In genomic region chr6:72345633-72346032, GRCm38 (mm10) we compare ENCODE assay signal across 8 mouse cellular contexts. TPM values are rescaled to one million over a fixed set of nuclear protein-coding genes. Genes with fewer than 3 reads are reported as not detected.
DNase-seq lines count a peak whose midpoint lies in the region; ATAC-seq and TF ChIP-seq lines count a peak whose summit lies in the region.

No protein-coding gene starts in this region.

- no peak overlapping the region for H3K27ac ChIP-seq in heart, embryonic 11.5 days (ENCODE audit: low read depth, low read length)
- H3K27ac ChIP-seq in heart, postnatal 0 days (ENCODE audit: low read depth): peak overlapping the region; percentile 78; the same call in 1 of the 2 replicates
- peak overlapping the region; percentile 88 for H3K27ac ChIP-seq in liver, postnatal 0 days (ENCODE audit: low read depth)

- 38% methylated on average over 6 of the region's 6 CpGs for WGBS in heart, embryonic 11.5 days (ENCODE audit: insufficient replicate concordance)
- 43% methylated on average over 6 of the region's 6 CpGs for WGBS in heart, postnatal 0 days
- 14% methylated on average over 6 of the region's 6 CpGs for WGBS in liver, postnatal 0 days (ENCODE audit: insufficient replicate concordance)

- no peak for TF ChIP-seq EP300 in heart, postnatal 0 days (IDR thresholded peaks at IDR 0.05; ENCODE audit: low read depth)
- TF ChIP-seq EP300 in liver, postnatal 0 days (IDR thresholded peaks at IDR 0.05; ENCODE audit: low read depth): no peak

- peaks cover 7% of the 10 kb centered on the region for H3K36me3 ChIP-seq in heart, embryonic 11.5 days (ENCODE audit: control insufficient read depth, insufficient read depth, low read length)
- peaks cover 21% of the 10 kb centered on the region for H3K36me3 ChIP-seq in heart, postnatal 0 days (replicated peaks; ENCODE audit: control insufficient read depth, insufficient read depth, low read length)
- H3K36me3 ChIP-seq in liver, postnatal 0 days (replicated peaks; ENCODE audit: insufficient read depth, low read length): peaks cover 31% of the 10 kb centered on the region

- peak overlapping the region; percentile 76; the same call in 1 of the 2 replicates for H3K4me3 ChIP-seq in heart, embryonic 11.5 days (ENCODE audit: low read depth, low read length)
- peak overlapping the region; percentile 89; the same call in 1 of the 2 replicates for H3K4me3 ChIP-seq in heart, postnatal 0 days (ENCODE audit: low read depth, low read length)
- H3K4me3 ChIP-seq in liver, postnatal 0 days (ENCODE audit: low read depth, low read length): peak overlapping the region; percentile 89

- ATAC-seq in heart, embryonic 11.5 days (replicated peaks; ENCODE audit: insufficient number of reproducible peaks, low FRiP score, low TSS enrichment): no peak
- no peak for ATAC-seq in heart, postnatal 0 days (ENCODE audit: insufficient read depth, low read depth)
- ATAC-seq in liver, postnatal 0 days: no peak

- no peak for DNase-seq in heart, postnatal 4 days
- DNase-seq in MEL-GATA-1-ER (ENCODE audit: extremely low read depth, low read depth) (peak; percentile 70), adipocyte (ENCODE audit: low spot score) (no peak)
- DNase-seq in heart, postnatal 0 days (ENCODE audit: low spot score): no peak
- DNase-seq in liver, postnatal 0 days: no peak
- DNase-seq in thymus, postnatal 4 days: no peak
- no peak for DNase-seq in ovary, adult 18-20 months (ENCODE audit: low spot score)

- peak overlapping the region; percentile 88 for H3K9ac ChIP-seq in heart, embryonic 11.5 days (ENCODE audit: low read depth, low read length)
- H3K9ac ChIP-seq in heart, postnatal 0 days (replicated peaks; ENCODE audit: low read depth, low read length): no peak overlapping the region
- peak overlapping the region; percentile 95 for H3K9ac ChIP-seq in liver, postnatal 0 days (replicated peaks)

- H3K4me1 ChIP-seq in heart, embryonic 11.5 days (ENCODE audit: control insufficient read depth, insufficient read depth, low read length): peaks cover 19% of the 10 kb centered on the region
- H3K4me1 ChIP-seq in heart, postnatal 0 days (ENCODE audit: control insufficient read depth, insufficient read depth): peaks cover 34% of the 10 kb centered on the region
- H3K4me1 ChIP-seq in liver, postnatal 0 days (ENCODE audit: insufficient read depth): peaks cover 54% of the 10 kb centered on the region

- H3K4me2 ChIP-seq in heart, embryonic 11.5 days: peak overlapping the region; percentile 70
- H3K4me2 ChIP-seq in heart, postnatal 0 days (ENCODE audit: low read depth, low read length): peak overlapping the region; percentile 98
- H3K4me2 ChIP-seq in liver, postnatal 0 days (ENCODE audit: low read depth, low read length): peak overlapping the region; percentile 95

- TF ChIP-seq CTCF in heart, postnatal 0 days (IDR thresholded peaks at IDR 0.05; ENCODE audit: low read depth): no peak
- TF ChIP-seq CTCF in liver, postnatal 0 days (IDR thresholded peaks at IDR 0.05; ENCODE audit: low read depth): no peak

- no peaks in the 10 kb centered on the region for H3K9me3 ChIP-seq in heart, embryonic 11.5 days (replicated peaks; ENCODE audit: control insufficient read depth, low read length)
- no peaks in the 10 kb centered on the region for H3K9me3 ChIP-seq in heart, postnatal 0 days (replicated peaks; ENCODE audit: control insufficient read depth, low read length)
- H3K9me3 ChIP-seq in liver, postnatal 0 days (ENCODE audit: low read length): no peaks in the 10 kb centered on the region

- no peaks in the 10 kb centered on the region for H3K27me3 ChIP-seq in heart, embryonic 11.5 days (ENCODE audit: control insufficient read depth, insufficient read depth, low read length)
- H3K27me3 ChIP-seq in heart, postnatal 0 days (ENCODE audit: control insufficient read depth, insufficient read depth, low read length): peaks cover 3% of the 10 kb centered on the region; the same call in 1 of the 2 replicates
- no peaks in the 10 kb centered on the region for H3K27me3 ChIP-seq in liver, postnatal 0 days (ENCODE audit: insufficient read depth, low read length)

RNA-seq across cellular contexts. Expression of gene Usp39, which starts 0.6 kb away (rescaled TPM):
- polyA plus RNA-seq in heart, embryonic 11.5 days (2014; fragmentation: Nextera tagmentation; extraction: Ambion mirVana): 51.4 and 54.5 TPM in 2 replicates
- 10 to 100 TPM; 28.1 to 29.1 TPM for total RNA-seq in heart, postnatal 4 days (2021)
- 50.9 and 59.9 TPM in 2 replicates for total RNA-seq in heart, postnatal 0 days (2014; rRNA removed; ENCODE audit: low replicate concordance)
- polyA plus RNA-seq in heart, postnatal 0 days (2015; fragmentation: Nextera tagmentation; extraction: Ambion mirVana): 15.8 and 16.9 TPM in 2 replicates
- polyA plus RNA-seq in liver, postnatal 0 days (2015; fragmentation: Nextera tagmentation; extraction: Ambion mirVana): 21.1 and 21.7 TPM in 2 replicates

RNA-seq across cellular contexts. Expression of gene 0610030E20Rik, which starts 1.5 kb away (rescaled TPM):
- polyA plus RNA-seq in heart, embryonic 11.5 days (2014; fragmentation: Nextera tagmentation; extraction: Ambion mirVana): 12.9 and 17.4 TPM in 2 replicates
- total RNA-seq in heart, postnatal 4 days (2021): 10 to 100 TPM; 12.7 to 13.0 TPM
- total RNA-seq in heart, postnatal 0 days (2014; rRNA removed; ENCODE audit: low replicate concordance): 7.3 and 12.0 TPM in 2 replicates
- 11.9 and 12.9 TPM in 2 replicates for polyA plus RNA-seq in heart, postnatal 0 days (2015; fragmentation: Nextera tagmentation; extraction: Ambion mirVana)
- 13.0 and 13.3 TPM in 2 replicates for polyA plus RNA-seq in liver, postnatal 0 days (2015; fragmentation: Nextera tagmentation; extraction: Ambion mirVana)

RNA-seq across cellular contexts. Expression of gene Tmem150a, which starts 9.6 kb away (rescaled TPM):
- polyA plus RNA-seq in heart, embryonic 11.5 days (2014; fragmentation: Nextera tagmentation; extraction: Ambion mirVana): 14.8 and 15.1 TPM in 2 replicates
- total RNA-seq in heart, postnatal 4 days (2021): 10 to 100 TPM in 1 of 2 experiments, 1 to 10 TPM in 1; 9.8 to 12.3 TPM
- 18.2 and 23.2 TPM in 2 replicates for total RNA-seq in heart, postnatal 0 days (2014; rRNA removed; ENCODE audit: low replicate concordance)
- 8.0 and 9.7 TPM in 2 replicates for polyA plus RNA-seq in heart, postnatal 0 days (2015; fragmentation: Nextera tagmentation; extraction: Ambion mirVana)
- polyA plus RNA-seq in liver, postnatal 0 days (2015; fragmentation: Nextera tagmentation; extraction: Ambion mirVana): 92.3 and 113 TPM in 2 replicates

RNA-seq across cellular contexts. Expression of gene Rnf181, which starts 21.1 kb away (rescaled TPM):
- 95.4 and 107 TPM in 2 replicates for polyA plus RNA-seq in heart, embryonic 11.5 days (2014; fragmentation: Nextera tagmentation; extraction: Ambion mirVana)
- total RNA-seq in heart, postnatal 4 days (2021): 10 to 100 TPM; 41.1 to 42.4 TPM
- total RNA-seq in heart, postnatal 0 days (2014; rRNA removed; ENCODE audit: low replicate concordance): 53.5 and 65.0 TPM in 2 replicates
- polyA plus RNA-seq in heart, postnatal 0 days (2015; fragmentation: Nextera tagmentation; extraction: Ambion mirVana): 74.9 and 81.3 TPM in 2 replicates
- 61.0 and 63.2 TPM in 2 replicates for polyA plus RNA-seq in liver, postnatal 0 days (2015; fragmentation: Nextera tagmentation; extraction: Ambion mirVana)

RNA-seq across cellular contexts. Expression of gene Vamp5, which starts 34.6 kb away (rescaled TPM):
- 55.3 and 59.2 TPM in 2 replicates for polyA plus RNA-seq in heart, embryonic 11.5 days (2014; fragmentation: Nextera tagmentation; extraction: Ambion mirVana)
- 10 to 100 TPM; 33.4 to 36.0 TPM for total RNA-seq in heart, postnatal 4 days (2021)
- 19.5 and 39.8 TPM in 2 replicates for total RNA-seq in heart, postnatal 0 days (2014; rRNA removed; ENCODE audit: low replicate concordance)
- 49.0 and 52.9 TPM in 2 replicates for polyA plus RNA-seq in heart, postnatal 0 days (2015; fragmentation: Nextera tagmentation; extraction: Ambion mirVana)
- 50.8 and 53.1 TPM in 2 replicates for polyA plus RNA-seq in liver, postnatal 0 days (2015; fragmentation: Nextera tagmentation; extraction: Ambion mirVana)
